Mouse (Mus musculus) common myeloid progenitor, adult 5-6 weeks (primary cell): ENCODE measurements around the gene Nifk. TPM values are rescaled to one million over a fixed set of nuclear protein-coding genes. Genes with fewer than 3 reads are reported as not detected.

ENCODE experiments used
- ATAC-seq: replicated peaks from 2 replicates; pipeline ENCODE4 v1.8.0; 2016; ENCODE audit warnings: low read depth, mild to moderate bottlenecking, moderate TSS enrichment, inconsistent platforms; ENCODE audit not compliant: poor library complexity, severe bottlenecking
- total RNA-seq: library from RNA; stranded (forward); fragments of 200-1000, 187-1606 nt; gene quantifications from 2 replicates; pipeline ENCODE4 v1.2.3, GENCODE M21; 2017

The Nifk gene
- total RNA-seq, 1 experiment from 2014 or later = 146 TPM

DNA sequence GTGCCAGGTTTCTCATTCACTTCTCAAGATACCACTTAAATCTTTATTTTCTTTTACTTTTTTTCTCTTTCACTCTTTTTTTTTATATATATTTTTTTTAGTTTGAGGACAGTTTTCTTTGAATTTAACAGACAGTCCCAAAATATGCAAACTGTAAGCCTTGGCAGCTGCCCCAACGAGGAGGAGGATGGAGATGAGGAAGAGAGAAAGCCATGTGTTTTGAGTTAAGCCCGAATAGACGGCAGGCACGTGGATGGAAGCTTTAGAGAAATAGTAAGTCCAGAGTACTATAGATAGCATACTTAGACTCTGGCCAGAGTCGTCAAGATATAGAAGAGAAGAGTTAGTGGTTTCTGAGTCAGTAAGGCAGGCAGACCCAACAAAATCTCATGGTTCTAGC is 56.1 kb downstream of the Nifk start:
- ATAC-seq = no peak

DNA sequence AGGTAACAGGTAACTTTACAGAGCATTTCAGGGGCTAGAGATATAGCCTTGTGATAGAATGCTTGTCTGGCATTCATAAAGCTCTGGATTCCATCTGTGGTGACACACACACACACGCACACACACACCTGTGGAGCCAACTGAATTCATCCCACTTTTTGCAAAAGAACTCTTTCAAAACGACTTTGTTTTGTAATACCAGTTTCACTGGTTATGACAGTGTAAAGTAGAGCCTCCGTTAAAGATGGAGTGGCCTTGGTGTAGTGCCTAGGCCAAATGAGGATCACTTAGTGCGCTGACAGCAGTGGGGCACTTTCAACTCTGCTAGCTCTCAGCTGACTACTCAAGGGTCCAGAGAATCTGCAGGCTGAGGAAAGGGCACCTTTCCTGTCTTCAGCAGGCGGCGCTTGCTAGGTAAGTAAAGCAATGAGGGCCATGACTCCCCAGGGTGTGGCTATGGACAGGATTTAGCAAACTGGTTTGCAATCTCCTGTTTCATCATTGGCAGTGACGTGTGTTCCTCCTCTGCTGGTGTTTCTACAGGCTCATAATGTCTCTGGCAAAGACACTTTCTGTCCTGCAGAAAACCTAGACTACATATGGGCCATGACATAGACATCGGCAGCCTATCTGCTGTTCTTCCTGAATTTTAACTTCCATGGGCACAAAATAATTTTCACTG is 58.6 kb downstream of the Nifk start:
- ATAC-seq = no peak

Other genes starting within 250 kb of the Nifk start
- gene Gm29106, start 145.3 kb upstream of the Nifk start, total RNA-seq = not detected in 2 replicates
- gene Tsn, start 10.1 kb upstream of the Nifk start, total RNA-seq = 77.2 and 98.8 TPM in 2 replicates
- 49.1 and 70.8 TPM in 2 replicates for gene Clasp1, start 67.2 kb downstream of the Nifk start, total RNA-seq